Mouse (Mus musculus): ENCODE measurements around the gene Plcb2.

The Plcb2 gene

DNA sequence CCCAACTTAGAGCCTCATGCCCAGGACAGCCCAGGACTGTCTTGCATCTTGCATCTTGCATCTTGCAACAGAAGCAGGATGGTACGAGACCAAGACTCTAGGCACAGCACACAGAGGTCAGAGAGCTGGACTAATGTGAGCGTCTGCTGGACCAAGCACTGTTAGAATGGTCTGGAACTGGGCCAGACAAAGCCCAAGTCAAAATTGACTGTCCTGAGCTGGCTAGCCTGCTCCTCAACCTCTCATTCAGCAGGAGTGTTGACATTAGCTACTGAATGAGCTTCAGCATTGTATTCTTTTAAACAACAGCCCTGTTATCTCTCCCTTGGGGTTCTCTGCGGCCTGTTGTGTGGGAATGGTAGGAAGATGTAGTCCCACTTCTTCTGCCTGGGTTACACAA, 48.7 kb downstream of the Plcb2 start:
- no peak for DNase-seq

DNA sequence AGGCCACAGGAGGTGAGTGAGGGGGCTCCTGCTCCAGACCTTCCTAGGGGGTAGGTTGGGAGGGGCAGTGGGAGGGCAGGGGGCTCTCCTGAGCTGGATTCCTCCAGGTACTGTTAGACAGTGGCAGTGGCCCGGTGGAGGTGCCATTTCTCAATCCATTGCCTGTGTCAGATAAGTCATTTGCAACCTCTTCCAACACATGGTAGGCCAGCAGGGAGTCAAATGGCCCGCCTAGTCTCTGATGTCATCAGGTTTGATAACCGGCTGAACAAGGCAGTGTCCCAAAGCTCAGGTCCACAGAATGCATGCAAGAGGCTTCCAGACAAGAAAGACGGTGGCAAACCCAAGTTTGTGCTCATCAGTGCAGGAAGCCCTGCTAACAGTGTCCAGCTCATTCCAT, 50.4 kb downstream of the Plcb2 start:
- DNase-seq: no peak

DNA sequence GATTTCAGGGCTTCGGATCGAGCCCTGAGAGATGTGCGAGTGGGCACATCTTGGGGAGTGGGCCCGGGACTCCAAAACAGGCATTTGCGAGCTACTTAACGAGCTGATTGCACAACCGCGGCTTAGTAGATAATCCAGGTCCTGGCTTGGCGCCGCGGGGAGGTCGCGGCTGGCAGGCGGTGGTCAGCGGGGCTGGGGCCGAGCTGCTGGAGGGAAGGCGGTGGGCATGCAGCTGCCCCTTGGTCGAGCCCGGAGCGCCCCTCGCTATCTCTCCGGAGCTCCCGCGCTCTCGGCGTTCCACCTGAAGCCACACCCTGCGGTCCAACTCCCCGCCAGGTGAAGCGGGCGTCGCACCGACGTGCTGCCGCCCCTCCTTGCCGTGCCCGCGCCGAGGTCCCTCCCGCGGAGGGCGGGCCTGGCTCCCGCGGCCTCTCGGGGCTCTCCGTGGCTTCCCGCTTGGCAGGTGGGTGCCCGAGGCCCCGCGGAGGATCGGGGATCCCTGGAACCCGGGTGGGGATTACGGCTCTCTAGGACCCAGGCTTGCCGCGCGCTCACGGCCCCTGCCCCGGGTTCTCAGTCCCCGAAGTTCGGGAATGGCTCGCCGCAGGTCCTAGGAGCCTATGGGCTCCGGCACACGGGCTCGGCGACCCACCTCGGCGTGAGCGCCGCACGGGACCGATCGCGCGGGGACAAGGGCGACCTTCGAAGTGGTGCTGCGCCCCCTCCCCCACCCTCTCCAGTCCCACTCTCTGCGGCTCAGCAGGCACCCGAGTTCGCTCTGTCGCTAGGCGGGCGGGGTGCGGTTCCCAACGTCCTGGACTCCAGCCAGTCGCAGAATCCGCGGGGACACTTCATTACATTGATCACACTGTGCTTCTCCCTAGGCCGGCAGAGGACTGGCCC, 51.1 kb downstream of the Plcb2 start:
- peak; percentile 61 for DNase-seq

DNA sequence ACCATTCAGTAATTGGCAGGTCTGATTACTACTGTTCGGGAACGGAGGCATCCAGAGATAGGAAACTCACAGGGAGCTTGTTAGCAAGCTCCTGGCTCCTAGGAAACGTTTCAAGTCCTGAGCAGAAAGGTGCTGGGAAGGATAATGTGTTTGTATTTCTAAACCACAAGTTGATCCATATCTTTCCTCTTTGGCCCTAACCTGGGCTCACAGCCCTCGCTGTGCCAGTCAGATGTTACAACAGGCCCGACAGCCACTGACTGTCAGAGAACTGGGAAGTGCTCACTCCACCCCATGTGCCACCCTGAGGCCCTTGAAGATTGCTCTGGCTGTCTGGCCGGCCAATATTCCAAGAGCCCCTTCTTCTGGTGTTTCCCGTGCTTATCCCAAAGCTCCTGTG, 53.7 kb downstream of the Plcb2 start:
- DNase-seq: no peak

DNA sequence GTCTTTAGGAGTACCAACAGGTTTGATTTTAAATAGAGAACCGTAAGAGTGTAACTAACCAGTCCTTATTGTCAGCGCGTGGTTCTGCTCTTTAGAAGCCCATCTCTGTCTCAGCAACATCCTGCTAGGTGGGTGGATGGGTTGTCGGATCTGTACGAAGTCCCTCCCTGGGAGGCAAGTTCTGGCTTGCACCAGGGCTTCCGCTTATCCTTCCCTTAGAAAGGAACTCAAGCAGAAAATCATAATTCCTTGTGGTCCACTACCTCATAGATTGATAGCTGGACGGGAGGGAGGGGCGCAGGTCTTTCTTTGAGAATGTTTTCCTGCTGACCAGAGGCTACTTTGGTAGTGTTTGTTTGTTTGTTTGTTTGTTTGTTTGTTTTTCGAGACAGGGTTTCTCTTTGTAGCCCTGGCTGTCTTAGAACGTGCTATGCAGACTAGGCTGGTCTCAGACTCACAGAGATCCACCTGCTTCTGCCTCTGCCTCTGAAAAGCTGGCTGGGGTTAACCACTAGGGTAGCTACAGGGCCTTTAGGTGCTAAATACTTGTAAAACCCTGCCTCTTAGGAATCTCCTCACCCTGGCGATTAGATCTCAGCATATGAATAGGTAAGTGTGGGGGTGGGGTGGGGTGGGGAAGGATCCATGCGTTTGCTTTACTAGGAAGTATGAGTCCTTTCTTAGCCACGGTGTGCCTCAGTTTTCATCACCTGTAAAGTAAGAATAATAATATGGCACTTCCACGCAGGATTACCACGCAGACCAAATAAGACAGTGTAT, 54.4 kb downstream of the Plcb2 start:
- DNase-seq: no peak

DNA sequence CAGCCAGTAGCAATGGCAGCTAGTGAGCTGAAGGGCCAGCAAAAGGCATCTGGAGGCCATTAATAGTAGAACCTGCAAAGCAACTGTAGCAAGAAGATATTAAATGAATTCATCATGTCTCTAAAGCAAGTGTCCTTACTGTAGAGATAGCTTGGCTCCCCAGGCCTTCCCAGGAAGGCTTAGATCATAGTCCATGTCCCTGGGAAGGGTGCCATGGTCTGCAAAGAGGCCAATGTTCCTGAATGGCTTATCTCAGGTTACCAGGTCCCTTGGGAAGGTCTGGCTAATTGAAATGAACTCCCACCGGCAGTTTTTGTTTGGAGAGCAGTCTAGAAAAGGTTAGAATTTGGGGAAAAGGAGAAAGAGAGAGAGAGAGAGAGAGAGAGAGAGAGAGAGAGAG, 56.5 kb downstream of the Plcb2 start:
- DNase-seq: no peak

DNA sequence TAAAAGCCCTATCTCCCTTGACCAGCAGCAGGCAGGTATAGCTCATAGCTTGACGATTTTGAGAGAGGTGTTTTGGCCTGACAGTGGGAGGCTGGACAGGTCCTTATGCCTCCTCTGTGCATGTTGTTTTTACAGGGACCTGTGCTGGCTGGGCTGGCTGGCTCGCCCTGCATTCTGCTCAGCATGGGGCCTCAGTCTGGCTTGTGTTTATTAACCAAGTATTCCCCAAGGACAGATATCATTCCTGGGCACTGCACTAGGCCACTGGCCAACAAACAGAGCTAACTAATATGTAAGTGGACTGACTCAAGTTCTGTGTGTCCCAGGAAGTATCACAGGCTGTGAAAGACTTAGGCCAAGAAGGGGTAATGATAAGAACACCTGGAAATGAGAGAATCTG, 58.5 kb downstream of the Plcb2 start:
- DNase-seq: no peak

DNA sequence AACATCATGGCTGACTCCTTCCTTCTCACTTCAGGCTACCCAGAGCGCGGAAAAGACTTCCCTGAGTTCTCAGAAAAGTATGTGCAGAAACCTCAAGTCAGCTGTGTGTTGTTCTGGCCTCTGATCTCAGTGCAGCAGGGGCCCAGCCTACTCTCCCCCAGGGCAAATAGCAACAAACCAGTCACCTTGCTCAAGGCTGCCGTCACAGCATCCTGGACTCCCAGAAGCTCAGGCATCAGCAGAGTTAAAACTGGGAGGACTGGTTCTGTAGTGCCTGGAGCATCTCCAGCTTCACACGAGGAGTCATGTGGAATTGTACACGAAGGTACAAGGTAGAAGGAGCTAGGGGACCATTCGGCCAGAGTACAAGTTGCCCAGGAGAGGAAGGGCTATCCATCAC, 59.0 kb downstream of the Plcb2 start:
- DNase-seq: no peak

DNA sequence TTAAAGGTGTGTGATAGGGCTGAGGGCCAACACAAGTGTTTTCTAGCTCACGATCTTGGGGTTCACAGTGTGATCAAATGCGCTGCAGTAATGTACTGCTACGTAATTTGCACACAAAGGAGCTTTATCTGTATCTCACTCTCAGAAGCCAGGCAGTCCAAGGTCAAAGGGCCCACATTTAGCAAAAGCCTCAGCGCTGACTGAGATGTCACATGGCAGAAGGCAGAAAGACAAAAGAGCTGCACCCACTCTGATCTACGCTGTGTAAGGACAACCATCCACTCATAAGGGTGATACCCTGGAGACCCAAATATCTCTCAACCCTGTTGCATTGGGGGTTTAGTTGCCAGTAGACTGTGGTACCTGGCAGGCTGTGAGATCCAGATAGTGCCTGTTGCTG, 61.1 kb downstream of the Plcb2 start:
- no peak for DNase-seq

DNA sequence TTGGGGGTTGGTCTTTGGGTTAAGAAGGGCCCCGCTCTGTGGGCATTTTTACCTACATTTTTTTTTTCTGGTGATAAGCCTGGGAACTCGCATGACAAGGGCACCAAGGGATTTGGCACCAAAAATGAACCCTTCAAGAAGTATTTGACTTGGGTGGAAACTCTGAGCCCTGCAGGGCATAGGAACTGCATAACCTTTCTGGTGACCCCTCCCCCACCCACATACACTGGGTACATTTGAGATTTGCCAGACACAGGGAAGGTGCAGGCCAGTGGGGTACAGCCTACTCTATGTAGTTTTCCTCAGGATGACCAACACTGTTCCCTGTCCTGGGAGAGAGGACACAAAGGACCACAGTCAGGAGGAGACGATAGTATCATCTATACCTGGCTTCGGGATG, 62.6 kb downstream of the Plcb2 start:
- DNase-seq: no peak

DNA sequence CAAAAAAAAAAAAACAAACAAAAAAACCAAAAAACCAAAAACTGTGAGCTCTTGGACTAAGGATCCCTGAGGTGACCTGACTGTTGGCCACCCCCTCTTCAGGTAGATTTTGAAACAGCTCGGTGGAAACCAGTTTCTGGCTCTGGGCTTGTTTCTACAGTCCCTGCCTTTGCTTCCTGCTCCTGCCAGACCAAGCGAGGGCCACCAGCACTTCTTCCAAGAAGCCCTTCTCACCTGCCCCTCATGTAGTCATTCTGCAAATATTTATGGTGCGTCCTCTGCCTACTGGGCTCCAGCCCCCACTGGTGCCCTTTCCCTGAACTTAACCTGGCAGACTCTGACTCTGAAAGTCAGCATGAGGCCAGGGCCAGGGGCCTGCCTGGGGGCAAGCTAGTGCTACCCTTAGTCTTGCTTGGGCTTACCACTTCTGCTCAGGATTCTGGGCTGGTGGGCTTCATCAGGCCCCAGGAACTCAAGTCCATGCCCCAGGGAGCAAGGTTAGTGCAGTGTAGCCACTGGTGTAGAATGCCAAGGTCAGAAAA, 63.2 kb downstream of the Plcb2 start:
- DNase-seq: no peak

DNA sequence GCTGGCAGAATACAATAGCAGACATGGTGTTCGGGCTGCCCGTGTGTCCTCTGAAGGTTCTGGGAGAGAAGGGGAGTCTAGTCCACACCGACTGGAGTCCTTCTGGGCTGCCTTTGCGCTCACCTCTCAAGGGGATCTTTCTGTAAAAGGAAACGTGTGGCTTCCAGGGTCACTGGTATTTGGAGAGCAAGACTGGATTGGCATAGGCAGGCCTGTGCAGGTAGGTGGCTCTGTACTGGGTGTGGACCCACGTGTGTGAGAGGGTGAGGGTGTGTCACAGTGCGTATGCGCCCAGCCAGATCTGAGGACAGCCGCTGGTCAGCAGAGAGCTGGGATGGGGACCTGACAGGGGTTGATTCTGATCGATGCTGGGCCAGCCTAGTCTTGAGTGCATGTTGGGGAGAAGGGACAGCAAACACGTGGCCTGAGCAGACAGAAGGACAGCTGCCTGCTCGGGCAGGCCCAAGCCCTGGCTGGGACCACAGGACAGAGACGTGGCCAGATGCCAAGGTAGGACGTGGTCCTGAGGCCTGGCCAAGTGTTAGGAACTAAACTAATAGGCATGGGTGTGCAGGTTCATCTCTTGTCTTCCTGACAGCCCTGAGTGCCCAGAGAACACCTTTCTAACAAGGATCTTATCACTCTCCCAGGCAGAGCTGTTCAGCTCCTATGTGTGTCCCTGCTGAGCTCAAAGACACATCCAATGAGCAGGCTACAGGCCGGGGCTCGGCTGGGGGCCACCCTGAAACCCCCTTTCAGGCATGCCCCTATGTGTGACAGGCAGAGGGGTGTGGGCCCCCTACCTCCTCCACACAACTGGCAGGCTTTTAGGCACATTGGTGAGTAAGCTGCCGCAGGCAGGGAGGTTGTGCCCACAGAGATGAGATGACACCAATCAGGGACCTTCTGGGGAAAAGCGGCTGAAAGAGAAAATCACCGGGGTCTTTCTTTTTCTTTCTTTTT, 64.2 kb downstream of the Plcb2 start:
- peak; percentile 24 for DNase-seq

DNA sequence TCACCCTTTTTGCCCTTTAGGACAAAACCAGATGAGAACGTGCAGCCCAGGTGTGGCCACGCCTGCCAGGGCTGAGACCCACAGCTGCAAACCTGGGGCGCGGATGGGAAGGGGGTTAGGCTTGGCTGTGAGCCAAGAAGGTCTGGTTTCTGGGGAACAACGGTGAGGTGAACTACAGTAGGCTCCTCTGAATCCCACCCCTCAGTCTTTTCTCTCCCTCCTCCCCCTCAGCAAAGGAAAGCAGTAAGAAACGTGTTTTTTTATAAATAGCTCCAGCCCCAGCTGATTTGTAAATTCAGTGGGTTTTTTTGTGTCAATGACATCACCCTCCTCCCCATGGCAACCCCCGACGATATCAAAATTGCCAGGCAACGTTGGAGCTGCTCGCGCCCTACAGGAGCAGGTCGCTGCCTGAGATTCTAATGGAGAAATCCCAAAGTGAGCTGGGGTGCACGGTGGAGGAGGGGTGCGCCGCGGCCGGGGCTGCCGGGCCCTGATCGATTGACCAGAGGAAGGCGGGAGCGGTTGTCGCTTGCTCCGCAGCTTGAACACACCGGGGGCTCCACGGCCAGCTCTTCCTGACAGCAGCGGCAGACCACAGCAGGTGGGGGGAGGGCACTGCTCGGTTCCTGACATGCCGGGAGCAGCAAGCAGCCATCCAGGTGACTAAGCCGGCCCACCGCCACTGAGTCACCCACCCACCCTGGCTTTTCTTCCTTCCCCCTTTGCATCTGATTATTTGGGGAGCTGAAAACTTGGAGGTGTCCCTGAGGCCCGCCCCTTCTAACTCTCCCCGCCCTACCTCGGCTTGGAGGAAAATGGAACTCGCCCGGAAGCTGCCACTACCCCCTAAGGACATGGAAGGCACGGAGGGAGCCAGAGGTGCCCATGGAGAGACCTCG, 65.1 kb downstream of the Plcb2 start, which contains the start of gene Pak6:
Pak6 (plus strand) TSS at position 402 of the 902 bp plus-strand sequence.
- peak; percentile 65 for DNase-seq

DNA sequence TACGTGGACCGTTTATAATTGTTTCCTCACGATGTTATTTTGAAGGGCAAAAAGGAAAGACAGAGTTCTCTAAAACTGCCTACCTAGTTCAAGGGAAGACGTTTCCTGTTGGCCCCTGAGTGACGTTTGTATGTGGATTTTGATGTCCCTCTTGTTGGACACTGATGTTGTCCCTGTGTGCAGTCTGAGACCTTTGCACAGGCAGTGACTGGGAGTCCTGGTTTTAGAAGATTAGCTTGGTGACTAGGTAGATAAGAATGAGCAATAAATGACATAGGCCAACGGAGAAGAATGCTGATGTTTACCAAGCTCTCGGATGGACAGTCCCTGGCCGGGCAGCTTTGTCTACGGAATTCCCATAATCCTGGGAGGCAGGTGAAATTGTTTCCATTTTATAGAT, 66.3 kb downstream of the Plcb2 start:
- DNase-seq: no peak

DNA sequence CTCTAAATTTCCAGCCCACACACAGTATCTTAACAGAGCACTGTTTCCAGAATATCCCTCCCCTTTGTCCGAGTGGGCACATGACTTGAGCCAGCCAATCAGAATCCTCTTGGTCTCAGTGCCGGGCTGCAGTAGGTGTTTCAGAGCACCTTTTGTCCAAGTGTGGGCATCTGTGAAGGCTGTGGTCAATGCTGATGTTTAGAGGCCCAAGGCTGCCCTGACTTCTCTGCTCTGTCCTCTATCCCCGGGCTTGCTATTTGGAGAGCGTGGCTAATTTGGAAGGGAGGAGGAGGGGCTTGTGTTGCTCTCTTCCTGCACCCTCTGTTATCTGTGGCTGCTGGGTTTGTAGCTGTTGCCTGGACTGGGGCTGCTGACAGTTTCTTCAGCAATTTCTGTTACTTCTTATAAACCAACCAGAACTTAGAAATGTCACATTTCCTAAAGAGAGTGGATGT, 68.2 kb downstream of the Plcb2 start:
- no peak for DNase-seq

DNA sequence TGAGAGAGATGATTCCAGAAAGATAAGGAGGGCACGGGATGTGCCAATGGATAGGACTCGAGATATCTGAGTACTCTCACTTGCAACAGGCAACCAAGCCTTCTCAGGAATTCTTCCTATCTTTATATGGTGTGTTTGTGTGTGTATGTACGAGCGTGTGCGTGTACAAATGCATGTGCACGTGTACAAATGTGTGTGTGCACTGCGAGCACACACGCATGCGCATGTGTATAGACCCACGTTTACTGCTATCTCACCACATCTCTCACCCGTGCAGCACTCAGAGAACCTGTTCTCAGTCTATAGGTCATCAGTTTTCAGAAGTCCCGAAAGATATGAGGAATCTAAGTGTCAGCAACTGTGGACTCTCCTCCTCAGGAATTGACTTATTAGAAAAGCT, 68.7 kb downstream of the Plcb2 start:
- no peak for DNase-seq

DNA sequence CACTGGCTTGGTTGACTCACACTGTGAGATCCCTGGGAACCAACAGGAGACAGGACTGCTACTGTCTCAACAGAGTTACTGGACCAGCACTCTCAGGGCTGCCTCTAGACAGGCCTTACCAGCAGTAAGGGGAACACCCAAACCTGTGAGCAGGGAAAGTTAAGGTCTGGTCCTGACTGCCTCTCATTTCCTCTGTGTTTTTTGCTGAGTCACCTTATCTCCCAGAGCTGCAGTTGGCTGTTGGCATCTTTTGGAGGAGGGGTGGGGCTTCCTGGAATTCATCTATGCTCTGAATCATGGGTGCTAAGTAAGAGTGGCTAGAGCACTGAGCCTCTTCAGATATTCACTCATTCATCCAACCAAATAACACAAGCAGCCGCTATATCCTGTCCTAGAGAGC, 69.2 kb downstream of the Plcb2 start:
- no peak for DNase-seq

DNA sequence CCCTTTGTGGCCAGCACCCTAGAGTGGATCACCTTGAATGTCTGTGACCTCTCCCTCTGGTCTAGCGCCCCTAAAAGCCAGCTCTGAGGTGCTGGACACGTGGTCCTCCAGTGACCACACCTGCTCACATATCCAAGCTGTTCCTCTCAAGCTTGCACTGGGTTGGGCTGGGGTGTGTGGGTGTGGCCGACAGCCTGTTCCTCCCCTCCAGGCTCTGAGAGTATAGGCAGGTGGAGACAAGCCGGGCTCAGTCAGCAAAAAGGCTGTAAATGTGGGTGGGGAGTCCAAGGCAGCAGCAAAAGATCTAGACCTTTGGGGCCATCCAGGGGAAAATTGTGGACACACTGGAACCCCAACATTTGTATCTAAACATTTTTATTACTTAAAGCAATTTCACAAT, 69.8 kb downstream of the Plcb2 start:
- DNase-seq: no peak

All from right cerebral cortex, postnatal 14 days (tissue).